Mouse (Mus musculus) heart, adult 2 months (tissue): ENCODE results near the gene Mecom.

Experiments
- CTCF ChIP-seq: fragments of 200-600 bp; IDR thresholded peaks from 2 replicates; pipeline ENCODE4 v1.8.1; 2022; ENCODE audit warnings: antibody characterized with exemption, mild to moderate bottlenecking, moderate library complexity
- POLR2A ChIP-seq: fragments of 200-500 bp; IDR thresholded peaks from 2 replicates; pipeline ENCODE4 v1.6.1; 2011; ENCODE audit warnings: mild to moderate bottlenecking, low read depth, low read length, control low read depth; ENCODE audit not compliant: insufficient read depth

GRCm38 (mm10) chr3:30294433-30294832, 253.4 kb downstream of the Mecom start:
- no peak for TF ChIP-seq CTCF
- TF ChIP-seq POLR2A: no peak
